Mouse (Mus musculus) kidney, embryonic 15.5 days (tissue): ENCODE data around the gene Mtor. TPM values are rescaled to one million over a fixed set of nuclear protein-coding genes. Genes with fewer than 3 reads are reported as not detected.

Experiments used
- ATAC-seq: fragments of 200-750 bp; cut with Nextera tagmentation; replicated peaks from 2 replicates; pipeline ENCODE4 v1.8.0; 2017; ENCODE audit warnings: moderate TSS enrichment; ENCODE audit not compliant: low FRiP score
- H3K27ac ChIP-seq: fragments of 300-500 bp; sonication (generic); 2 replicates; pipeline ENCODE4 v1.5.1; 2015; ENCODE audit warnings: mild to moderate bottlenecking, inconsistent platforms
- H3K27me3 ChIP-seq: fragments of 300-500 bp; sonication (generic); 2 replicates; pipeline ENCODE4 v1.6.1; 2015; ENCODE audit warnings: inconsistent platforms
- H3K36me3 ChIP-seq: fragments of 300-500 bp; sonication (generic); 2 replicates; pipeline ENCODE4 v1.6.1; 2015; ENCODE audit warnings: inconsistent platforms
- H3K4me1 ChIP-seq: fragments of 300-500 bp; sonication (generic); 2 replicates; pipeline ENCODE4 v1.6.1; 2015; ENCODE audit warnings: inconsistent platforms
- H3K4me2 ChIP-seq: fragments of 300-500 bp; sonication (generic); 2 replicates; pipeline ENCODE4 v1.6.1; 2015; ENCODE audit warnings: moderate library complexity, mild to moderate bottlenecking, inconsistent platforms
- H3K4me3 ChIP-seq: fragments of 300-500 bp; sonication (generic); replicated peaks from 2 replicates; pipeline ENCODE4 v1.5.1; 2015; ENCODE audit warnings: mild to moderate bottlenecking, inconsistent platforms
- H3K9ac ChIP-seq: fragments of 300-500 bp; sonication (generic); 2 replicates; pipeline ENCODE4 v1.6.1; 2015; ENCODE audit warnings: mild to moderate bottlenecking, inconsistent platforms
- H3K9me3 ChIP-seq: fragments of 300-500 bp; sonication (generic); replicated peaks from 2 replicates; pipeline ENCODE4 v1.6.1; 2016; ENCODE audit warnings: inconsistent platforms
- WGBS: fragments of 180-500 bp; shearing (Covaris S2); methylation state at CpG from one replicate; pipeline ENCODE4 v1.1.7; 2015; ENCODE audit warnings: mixed read lengths; 5-methylcytosine and 5-hydroxymethylcytosine counted together
- polyA plus RNA-seq: library from polyadenylated mRNA; unstranded; fragments of >200 nt; fragmentation: Nextera tagmentation; extraction: Ambion mirVana; gene quantifications from 2 replicates; pipeline ENCODE4 v1.2.1, GENCODE M21; 2015

Gene Mtor
- polyA plus RNA-seq, 1 experiment from 2014 or later: 20.0 TPM

DNA sequence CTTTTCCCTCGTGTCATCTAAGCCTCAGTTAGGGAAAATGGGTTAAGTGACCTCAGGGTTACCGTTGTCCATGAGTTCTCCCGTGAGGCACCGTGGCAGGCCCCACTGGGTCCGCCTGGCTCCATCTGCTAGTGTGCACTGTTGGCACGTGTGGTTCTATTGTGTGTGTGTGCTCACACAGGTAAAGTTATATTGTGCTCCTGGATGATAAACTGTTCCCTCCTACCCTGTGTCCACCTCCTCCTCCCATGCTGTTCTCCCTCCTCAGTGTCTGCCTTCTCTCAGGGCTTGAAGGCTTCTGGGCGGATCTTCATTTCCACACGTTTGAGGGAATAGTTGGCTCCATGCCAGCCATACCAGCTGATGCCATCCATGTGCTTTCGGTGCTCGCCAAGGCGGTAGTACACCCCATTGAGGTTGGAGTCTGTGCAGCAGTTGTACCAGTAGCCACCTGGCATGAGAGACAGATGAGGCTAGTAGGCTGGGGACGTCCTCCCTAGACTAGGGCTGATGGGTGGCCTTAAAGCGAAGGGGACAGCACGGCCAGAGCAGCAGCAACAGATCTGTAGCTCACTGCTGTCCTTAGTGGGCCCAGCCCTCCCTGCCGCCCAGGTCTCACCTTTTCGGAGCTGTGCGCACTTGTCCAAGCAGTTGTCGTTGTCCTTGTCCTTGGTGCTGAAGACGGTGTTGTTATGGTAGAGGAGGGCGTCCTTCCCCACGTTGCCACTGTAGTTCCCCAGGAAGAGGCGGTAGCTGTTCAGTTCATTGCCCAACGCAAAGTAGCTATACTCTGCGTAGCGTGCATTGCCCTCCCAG is 47.7 kb downstream of the Mtor start:
- H3K36me3 ChIP-seq: peaks cover 74% of the 10 kb centered on the region

DNA sequence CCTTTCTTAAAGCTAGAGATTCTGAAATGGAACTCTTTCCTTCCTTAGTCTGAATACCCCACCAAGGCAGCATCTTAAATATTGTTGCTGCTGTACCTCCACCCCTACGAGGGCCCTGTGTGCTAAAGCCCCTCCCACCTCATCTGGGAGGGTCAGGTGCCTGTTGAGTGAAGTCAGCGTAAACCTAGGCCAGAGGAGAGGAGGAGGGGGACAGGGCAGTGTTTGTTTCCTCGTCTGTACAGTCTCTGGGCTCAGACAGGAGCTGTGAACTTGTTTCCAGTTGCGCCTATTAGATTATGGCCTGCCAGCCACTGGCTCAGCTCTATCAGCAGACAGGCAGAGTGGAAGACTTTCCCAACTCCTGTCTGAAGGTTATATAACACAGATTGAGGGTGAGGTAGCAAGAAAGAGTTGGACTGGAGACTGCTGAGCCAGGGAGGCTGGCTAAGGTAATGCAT is 52.0 kb downstream of the Mtor start, which contains the start of gene Angptl7:
Gene Angptl7 (minus strand): TSS at position 51 of the 458 bp plus-strand sequence.
- peaks cover 63% of the 10 kb centered on the region for H3K36me3 ChIP-seq
- H3K27me3 ChIP-seq: no peaks in the 10 kb centered on the region
- H3K9ac ChIP-seq: no peak within 1 kb of the TSS
- H3K4me1 ChIP-seq: peaks cover 11% of the 10 kb centered on the region
- ATAC-seq: no peak
- H3K4me2 ChIP-seq: no peak within 1 kb of the TSS
- H3K4me3 ChIP-seq: no peak within 1 kb of the TSS
- no peak within 1 kb of the TSS for H3K27ac ChIP-seq
- WGBS: 48% methylated on average over 4 of the region's 4 CpGs
- no peaks in the 10 kb centered on the region for H3K9me3 ChIP-seq

More for the DNA sequence above, 47.7 kb downstream of the Mtor start:
- Histone ChIP-seq H3K4me1 (peaks cover 6% of the 10 kb centered on the region; the same call in 1 of the 2 replicates), H3K27ac (no peak overlapping the region), H3K27me3 (no peaks in the 10 kb centered on the region), H3K9me3 (no peaks in the 10 kb centered on the region), H3K4me2 (no peak overlapping the region), H3K4me3 (no peak overlapping the region), H3K9ac (no peak overlapping the region)
- WGBS: 85% methylated on average over 25 of the region's 25 CpGs
- no peak for ATAC-seq

DNA sequence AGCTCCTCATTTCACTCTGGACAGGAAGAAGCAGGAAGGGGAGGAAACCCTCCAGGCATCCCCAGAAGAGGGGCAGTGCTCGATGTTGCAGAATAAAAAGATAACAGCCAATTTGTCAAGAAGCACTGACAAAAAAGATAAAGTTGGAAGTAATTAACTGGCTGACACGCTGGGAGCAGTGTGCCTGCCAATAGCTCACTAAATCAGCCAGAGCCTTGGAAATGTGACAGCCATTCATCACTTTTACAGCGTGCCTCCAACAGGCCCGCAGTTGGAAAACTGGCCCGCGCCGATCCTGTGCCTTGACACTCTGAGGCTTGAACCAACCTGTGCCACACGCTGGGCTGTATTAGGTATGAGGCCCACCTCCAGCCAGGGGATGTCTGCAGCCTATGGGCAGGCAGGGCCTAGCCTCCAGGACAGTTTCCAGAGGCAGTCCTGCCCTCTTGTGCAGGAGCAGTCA is 56.1 kb downstream of the Mtor start:
- Histone ChIP-seq H3K4me1 (peaks cover 11% of the 10 kb centered on the region), H3K4me2 (no peak overlapping the region), H3K9me3 (no peaks in the 10 kb centered on the region), H3K36me3 (peaks cover 53% of the 10 kb centered on the region), H3K27ac (no peak overlapping the region), H3K9ac (no peak overlapping the region), H3K27me3 (no peaks in the 10 kb centered on the region), H3K4me3 (no peak overlapping the region)
- peak; percentile 58; the same call in 1 of the 2 replicates for ATAC-seq
- 10% methylated on average over 8 of the region's 8 CpGs for WGBS

DNA sequence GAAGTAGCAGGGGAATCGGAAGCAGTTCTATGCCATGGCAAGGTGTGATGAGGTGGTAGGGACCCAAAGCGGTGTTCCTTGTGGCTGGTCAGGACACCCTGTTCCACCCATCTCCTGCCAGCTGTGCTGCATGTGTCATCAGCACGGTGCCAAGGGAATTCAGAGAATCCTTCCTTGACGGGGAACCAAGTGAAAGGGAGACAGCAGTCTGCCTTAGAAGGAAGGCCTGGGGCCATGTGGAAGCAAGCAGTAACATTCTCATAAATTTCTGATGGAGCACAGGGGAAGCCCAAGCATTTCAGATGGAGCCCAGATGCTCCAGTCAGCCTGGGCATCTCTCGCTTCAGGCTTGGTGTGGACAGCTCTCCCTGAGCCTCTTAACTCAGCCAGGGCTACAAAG is 59.2 kb downstream of the Mtor start:
- no peaks in the 10 kb centered on the region for H3K9me3 ChIP-seq
- no peak overlapping the region for H3K4me3 ChIP-seq
- no peak overlapping the region for H3K9ac ChIP-seq
- H3K27me3 ChIP-seq: no peaks in the 10 kb centered on the region
- H3K27ac ChIP-seq: no peak overlapping the region
- peaks cover 11% of the 10 kb centered on the region for H3K4me1 ChIP-seq
- peaks cover 48% of the 10 kb centered on the region for H3K36me3 ChIP-seq
- WGBS: 73% methylated on average over 5 of the region's 5 CpGs
- no peak overlapping the region for H3K4me2 ChIP-seq
- ATAC-seq: no peak

DNA sequence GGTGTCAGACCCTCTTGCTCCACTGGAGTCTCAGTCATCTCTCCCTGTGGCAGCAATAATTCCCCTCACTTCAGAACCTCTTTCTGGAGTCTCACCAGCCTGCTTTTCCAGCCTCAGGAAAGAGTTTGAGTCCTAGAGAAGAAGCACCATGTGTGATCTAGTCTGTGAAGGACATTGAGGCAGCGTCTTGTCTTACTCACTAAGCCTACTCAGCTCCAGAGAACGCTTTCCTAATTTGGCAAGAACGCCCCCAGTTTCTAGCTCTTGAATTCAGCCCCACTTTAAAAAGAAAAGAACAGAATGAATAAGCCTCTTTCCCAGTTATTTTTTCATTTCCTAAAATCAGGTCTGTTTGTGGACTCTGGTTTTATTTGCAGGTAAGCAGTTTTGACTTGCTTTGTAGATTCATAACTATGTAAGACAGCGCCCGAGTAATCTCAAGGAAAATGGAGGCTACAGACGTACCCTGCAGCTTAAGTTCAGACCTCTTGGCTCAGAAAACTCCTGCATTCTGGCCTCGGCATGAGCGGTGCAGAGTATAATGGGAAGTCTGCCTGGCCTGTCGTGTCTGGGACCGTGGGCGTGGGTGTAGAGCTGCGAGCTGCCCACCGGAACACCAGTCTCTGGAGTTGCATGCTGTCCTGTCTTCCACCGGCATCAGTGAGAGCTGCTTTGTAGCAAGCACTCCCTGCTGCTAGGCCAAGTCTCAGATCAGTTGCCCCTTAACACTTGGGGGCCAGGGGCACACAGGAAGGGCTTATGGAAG is 59.9 kb downstream of the Mtor start:
- H3K27ac ChIP-seq: no peak overlapping the region
- WGBS: 90% methylated on average over 14 of the region's 14 CpGs

DNA sequence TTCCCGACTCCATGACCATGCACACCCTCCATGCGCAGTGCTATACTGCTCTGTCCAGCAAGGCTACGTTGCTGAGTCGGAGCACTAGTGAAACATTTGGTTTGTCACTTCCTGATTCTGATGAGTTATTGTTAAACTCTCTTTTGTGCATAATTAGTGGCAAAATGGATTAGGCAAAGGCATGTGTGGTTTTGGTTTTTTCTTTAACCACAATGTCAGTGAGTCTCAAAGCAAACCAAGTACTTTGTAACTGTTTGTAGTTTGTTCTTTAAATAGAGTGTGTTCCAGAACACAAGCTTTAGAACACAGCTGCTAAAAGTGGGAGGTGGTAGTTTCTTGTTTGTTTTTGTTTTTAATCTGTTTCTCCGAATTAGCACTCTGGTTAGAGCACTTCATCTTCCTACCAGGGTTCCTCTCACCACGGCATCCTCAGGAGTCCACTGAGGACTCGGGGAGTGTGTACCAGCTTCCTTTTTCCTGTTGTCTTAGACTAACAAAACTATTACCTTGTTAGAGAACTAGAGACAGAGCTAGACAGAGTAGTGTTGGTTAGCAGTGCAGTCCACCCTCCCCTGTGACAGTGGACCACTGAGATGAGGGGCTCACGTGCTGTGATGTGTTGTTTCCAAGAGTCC is 61.2 kb downstream of the Mtor start:
- Histone ChIP-seq H3K4me2 (no peak overlapping the region), H3K27ac (no peak overlapping the region), H3K36me3 (peaks cover 59% of the 10 kb centered on the region), H3K27me3 (no peaks in the 10 kb centered on the region), H3K4me1 (peaks cover 2% of the 10 kb centered on the region), H3K9ac (no peak overlapping the region), H3K4me3 (no peak overlapping the region), H3K9me3 (no peaks in the 10 kb centered on the region)
- no peak for ATAC-seq
- WGBS: 87% methylated on average over 8 of the region's 8 CpGs

More for the DNA sequence above, 59.9 kb downstream of the Mtor start:
- Histone ChIP-seq H3K4me1 (peaks cover 11% of the 10 kb centered on the region), H3K36me3 (peaks cover 48% of the 10 kb centered on the region), H3K4me2 (no peak overlapping the region), H3K9me3 (no peaks in the 10 kb centered on the region), H3K27me3 (no peaks in the 10 kb centered on the region), H3K4me3 (no peak overlapping the region), H3K9ac (no peak overlapping the region)
- ATAC-seq: no peak

DNA sequence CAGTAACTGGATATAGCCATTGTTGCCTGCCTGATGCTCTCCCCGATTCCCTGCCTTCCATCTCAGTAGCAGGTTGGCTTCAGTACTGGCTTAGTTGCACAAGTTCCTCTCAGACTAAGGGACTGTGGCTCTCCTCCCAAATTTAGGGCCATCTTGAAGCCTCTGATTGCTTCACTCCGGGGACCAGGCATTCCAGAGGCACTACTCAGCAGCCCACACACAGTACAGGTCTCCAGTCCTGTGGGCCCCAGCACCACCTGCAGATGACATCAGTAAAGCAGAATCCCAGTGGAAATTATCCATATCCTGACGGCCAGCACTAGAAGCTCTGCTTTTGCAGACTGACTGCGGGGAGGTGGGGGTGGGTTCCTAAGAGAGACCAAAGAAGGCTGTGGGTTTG is 62.3 kb downstream of the Mtor start:
- Histone ChIP-seq H3K36me3 (peaks cover 66% of the 10 kb centered on the region), H3K9ac (no peak overlapping the region), H3K9me3 (no peaks in the 10 kb centered on the region), H3K27me3 (no peaks in the 10 kb centered on the region), H3K4me3 (no peak overlapping the region), H3K4me2 (no peak overlapping the region), H3K4me1 (no peaks in the 10 kb centered on the region), H3K27ac (no peak overlapping the region)
- WGBS: 81% methylated on average over 4 of the region's 4 CpGs
- ATAC-seq: no peak

DNA sequence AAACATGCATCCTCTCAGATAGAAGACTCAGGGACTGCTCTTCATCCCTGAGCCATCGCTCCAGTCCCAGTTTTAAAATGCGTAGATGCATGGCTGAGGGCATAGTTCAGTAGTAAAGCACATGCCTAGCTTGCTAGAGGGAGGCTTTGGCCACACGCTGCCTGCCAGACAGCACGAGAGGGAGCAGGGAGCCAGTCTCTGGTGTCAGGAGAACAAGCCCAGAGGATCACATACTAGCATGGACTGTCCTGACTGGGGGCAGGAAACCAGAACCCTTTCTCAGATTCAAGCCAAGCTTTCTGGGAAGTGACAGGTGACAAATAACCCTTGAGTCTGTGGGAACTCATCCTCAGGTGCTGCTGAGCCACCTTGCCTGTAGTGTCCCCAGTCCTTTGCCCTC is 62.9 kb downstream of the Mtor start:
- 89% methylated on average over 4 of the region's 4 CpGs for WGBS
- Histone ChIP-seq H3K4me1 (no peaks in the 10 kb centered on the region), H3K36me3 (peaks cover 65% of the 10 kb centered on the region), H3K27ac (no peak overlapping the region), H3K4me2 (no peak overlapping the region), H3K4me3 (no peak overlapping the region), H3K27me3 (no peaks in the 10 kb centered on the region), H3K9ac (no peak overlapping the region), H3K9me3 (no peaks in the 10 kb centered on the region)
- ATAC-seq: no peak

DNA sequence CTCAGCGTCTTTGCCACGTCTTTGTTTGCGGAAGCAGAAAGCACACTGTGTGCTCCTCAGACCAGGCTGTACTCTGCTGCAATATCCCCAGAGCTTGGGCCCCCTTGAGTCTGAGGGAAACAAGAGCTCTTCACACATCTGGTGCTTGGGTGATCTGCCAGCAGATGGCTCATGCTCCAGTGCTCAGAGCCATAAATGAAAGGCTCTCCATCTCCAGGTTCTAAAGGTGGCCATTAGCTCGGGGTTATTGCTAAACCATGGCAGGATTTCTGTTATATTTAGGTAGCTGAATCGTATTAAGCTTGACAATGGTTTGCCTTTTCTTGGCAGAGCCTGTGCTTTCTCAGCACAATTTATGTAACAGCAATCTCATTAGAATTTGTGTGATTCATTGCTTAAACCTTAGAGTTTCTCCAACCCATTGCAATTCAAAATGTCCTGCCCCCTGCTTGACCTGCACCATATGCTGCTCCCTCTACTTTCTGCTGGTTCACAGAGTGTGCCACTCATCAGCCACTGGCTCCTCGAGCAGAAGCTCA is 64.7 kb downstream of the Mtor start:
- Histone ChIP-seq H3K4me3 (no peak overlapping the region), H3K27me3 (no peaks in the 10 kb centered on the region), H3K4me1 (no peaks in the 10 kb centered on the region), H3K36me3 (peaks cover 79% of the 10 kb centered on the region), H3K9me3 (no peaks in the 10 kb centered on the region), H3K9ac (no peak overlapping the region), H3K27ac (no peak overlapping the region), H3K4me2 (no peak overlapping the region)
- no peak for ATAC-seq
- WGBS: 50% methylated on average over 6 of the region's 6 CpGs

DNA sequence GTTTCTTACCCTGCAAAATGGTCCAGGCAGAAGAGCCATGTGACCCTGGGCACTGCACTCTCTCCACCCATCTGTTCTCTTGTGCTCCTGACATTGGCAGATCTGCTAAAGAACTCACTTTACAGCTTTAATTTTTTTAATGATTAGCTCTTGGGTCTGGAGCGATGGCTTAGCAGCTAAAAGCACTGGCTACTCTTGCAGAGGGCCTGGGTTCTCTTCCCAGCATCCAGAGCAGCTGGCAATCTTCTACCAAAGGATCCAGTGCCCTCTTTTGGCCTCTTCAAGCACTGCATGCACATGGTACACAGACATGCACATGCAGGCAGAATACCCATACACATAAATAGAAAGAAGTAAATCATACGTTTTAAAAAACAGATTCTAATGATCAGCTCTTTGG is 66.9 kb downstream of the Mtor start:
- WGBS: 97% methylated on average over 2 of the region's 2 CpGs
- H3K4me2 ChIP-seq: no peak overlapping the region
- H3K4me1 ChIP-seq: no peaks in the 10 kb centered on the region
- H3K27ac ChIP-seq: no peak overlapping the region
- H3K9me3 ChIP-seq: no peaks in the 10 kb centered on the region
- H3K4me3 ChIP-seq: no peak overlapping the region
- peaks cover 87% of the 10 kb centered on the region for H3K36me3 ChIP-seq
- H3K27me3 ChIP-seq: no peaks in the 10 kb centered on the region
- no peak for ATAC-seq
- no peak overlapping the region for H3K9ac ChIP-seq

DNA sequence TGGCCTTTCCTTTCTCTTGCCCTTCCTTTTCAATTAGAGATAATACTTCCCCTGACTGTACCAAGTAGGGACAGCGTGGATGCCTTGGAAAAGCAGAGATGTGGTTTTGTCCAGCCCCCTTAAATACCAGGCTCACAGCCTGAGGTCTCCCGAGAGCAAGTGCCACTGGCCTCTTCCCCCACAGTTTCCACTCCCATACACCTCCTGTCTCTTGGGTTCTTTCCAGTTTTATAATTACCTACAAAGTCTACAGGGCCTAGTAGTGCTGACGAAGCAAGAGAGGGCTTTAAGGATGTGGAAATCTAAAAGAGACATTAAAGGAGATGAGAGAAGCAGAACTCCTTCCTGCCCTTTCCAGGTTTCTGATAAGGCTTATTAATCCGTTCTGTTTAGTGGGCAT is 69.4 kb downstream of the Mtor start:
- WGBS: 55% methylated on average over 4 of the region's 4 CpGs
- Histone ChIP-seq H3K4me3 (no peak overlapping the region), H3K36me3 (peaks cover 91% of the 10 kb centered on the region), H3K4me2 (no peak overlapping the region), H3K9me3 (no peaks in the 10 kb centered on the region), H3K27me3 (no peaks in the 10 kb centered on the region), H3K9ac (no peak overlapping the region), H3K27ac (no peak overlapping the region), H3K4me1 (no peaks in the 10 kb centered on the region)
- ATAC-seq: no peak
